Mouse (Mus musculus) hematopoietic multipotent progenitor cell, adult 10-12 weeks (in vitro differentiated cells): ENCODE data around the gene Lsm11. TPM values are rescaled to one million over a fixed set of nuclear protein-coding genes. Genes with fewer than 3 reads are reported as not detected.

ENCODE experiments used
- polyA plus RNA-seq: library from polyadenylated mRNA; stranded (reverse); fragments of >175 nt; gene quantifications from 2 replicates; pipeline ENCODE4 v1.2.3, GENCODE M21; 2012; ENCODE audit warnings: low replicate concordance

The Lsm11 gene
- polyA plus RNA-seq, result 12.6 and 44.0 TPM in 2 replicates

GRCm38 (mm10) chr11:45944643-45945156 lies at the start of gene Lsm11:
TSS of gene Lsm11 (minus strand) at chr11:45944935.

GRCm38 (mm10) chr11:45979946-45980892 lies 35.5 kb upstream of the Lsm11 start, which contains the start of gene Sox30:
TSS of gene Sox30 (plus strand) at chr11:45980310.

GRCm38 (mm10) chr11:45955127-45955627 lies 10.4 kb upstream of the Lsm11 start, which contains the start of gene Thg1l:
TSS of gene Thg1l (minus strand) at chr11:45955494.

Other genes starting within 250 kb of the Lsm11 start
- gene Clint1, start 92.9 kb downstream of the Lsm11 start, polyA plus RNA-seq, result 36.4 and 37.0 TPM in 2 replicates
- gene Thg1l, start 10.6 kb upstream of the Lsm11 start, polyA plus RNA-seq, result 2.1 and 3.9 TPM in 2 replicates
- not detected in 2 replicates for gene Sox30, start 35.4 kb upstream of the Lsm11 start, polyA plus RNA-seq
- 0.69 and 2.5 TPM in 2 replicates for gene Gm12166, start 107.4 kb upstream of the Lsm11 start, polyA plus RNA-seq
- gene Adam19, start 111.1 kb upstream of the Lsm11 start, polyA plus RNA-seq, result 75.0 and 376 TPM in 2 replicates
- gene Nipal4, start 221.6 kb upstream of the Lsm11 start, polyA plus RNA-seq, result 0.07 TPM in 1 of 2 replicates, not detected in the other